Mouse (Mus musculus) common myeloid progenitor, adult 5-6 weeks (primary cell): ENCODE data around the gene Ppp4r3b. TPM values are rescaled to one million over a fixed set of nuclear protein-coding genes. Genes with fewer than 3 reads are reported as not detected.

Experiments
- ATAC-seq: replicated peaks from 2 replicates; pipeline ENCODE4 v1.8.0; 2016; ENCODE audit warnings: low read depth, mild to moderate bottlenecking, moderate TSS enrichment, inconsistent platforms; ENCODE audit not compliant: poor library complexity, severe bottlenecking
- total RNA-seq: library from RNA; stranded (forward); fragments of 200-1000, 187-1606 nt; gene quantifications from 2 replicates; pipeline ENCODE4 v1.2.3, GENCODE M21; 2017

Ppp4r3b gene
- total RNA-seq, 1 experiment from 2014 or later = 184 TPM

DNA sequence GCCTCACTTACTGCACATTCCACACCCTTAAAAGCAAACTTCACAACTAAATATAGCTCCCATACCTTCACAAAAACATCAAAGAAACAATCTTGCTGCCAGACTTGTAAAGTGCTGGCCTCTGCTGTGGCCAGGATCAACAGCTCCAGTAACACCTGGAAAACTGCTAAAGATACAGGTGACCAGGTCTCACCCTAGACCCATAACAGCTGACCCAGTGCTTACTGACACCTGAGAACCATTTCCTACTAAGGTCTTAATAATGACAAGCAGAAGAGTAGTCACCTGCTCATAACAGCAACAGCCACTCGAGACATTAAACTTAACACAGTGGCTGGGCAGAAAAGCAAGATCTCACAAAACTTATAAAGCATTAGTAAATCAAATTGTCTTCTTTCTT, 60.9 kb downstream of the Ppp4r3b start:
- no peak for ATAC-seq

DNA sequence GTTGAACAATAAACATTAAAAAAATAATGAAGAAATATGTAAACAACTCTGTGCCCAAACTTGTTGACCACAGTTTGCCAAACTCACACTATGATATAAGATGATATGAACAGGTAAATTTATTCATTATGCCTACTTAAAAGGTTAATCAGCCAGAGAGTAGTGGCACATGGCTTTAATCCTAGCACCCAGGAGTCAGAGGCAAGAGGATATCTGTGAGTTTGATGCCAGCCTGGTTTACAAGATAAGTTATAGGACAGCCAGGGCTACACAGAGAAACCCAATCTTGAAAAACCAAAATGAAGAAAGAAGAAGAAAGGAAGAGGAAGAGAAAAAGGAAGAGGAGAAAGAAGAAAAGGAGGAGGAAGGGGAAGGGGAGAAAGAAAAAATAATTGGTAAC, 64.7 kb downstream of the Ppp4r3b start:
- no peak for ATAC-seq

DNA sequence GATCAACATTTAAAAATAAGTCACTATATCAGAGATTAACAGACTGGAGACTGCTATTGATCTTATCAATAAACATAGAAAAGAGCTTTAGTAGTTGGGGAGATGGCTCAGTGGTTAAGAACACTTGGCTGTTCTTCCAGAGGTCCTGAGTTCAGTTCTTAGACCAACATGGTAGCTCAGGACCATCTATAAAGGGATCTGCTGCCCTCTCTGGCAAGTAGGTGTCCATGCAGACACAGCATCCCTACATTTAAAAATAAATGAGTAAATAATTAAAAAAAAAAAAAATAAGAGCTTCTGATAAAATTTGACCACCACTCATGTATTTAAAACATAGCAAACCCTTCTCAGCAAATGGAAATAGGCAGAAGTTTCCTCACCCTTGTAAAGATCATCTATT, 65.4 kb downstream of the Ppp4r3b start:
- no peak for ATAC-seq

GRCm38 (mm10) chr11:29238551-29238950, 65.9 kb downstream of the Ppp4r3b start:
- ATAC-seq = no peak

DNA sequence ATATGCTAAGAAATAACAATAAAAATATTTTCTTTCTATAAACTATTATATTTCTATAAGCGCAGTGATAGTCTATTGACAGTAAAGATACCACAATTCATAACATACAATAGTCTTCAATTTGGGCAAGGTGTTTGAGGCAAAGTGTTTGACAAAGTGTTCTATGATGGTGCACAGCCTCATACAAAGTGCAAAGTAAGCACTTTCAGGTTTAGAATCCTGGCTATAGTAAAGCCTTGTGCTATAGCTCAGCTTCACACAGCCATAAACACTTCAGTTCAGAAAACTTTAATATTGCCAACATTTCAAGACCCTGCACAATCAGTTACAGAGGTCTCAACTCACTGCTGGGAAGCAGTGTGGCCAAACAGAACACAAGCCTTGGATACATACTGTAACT, 66.7 kb downstream of the Ppp4r3b start:
- no peak for ATAC-seq

DNA sequence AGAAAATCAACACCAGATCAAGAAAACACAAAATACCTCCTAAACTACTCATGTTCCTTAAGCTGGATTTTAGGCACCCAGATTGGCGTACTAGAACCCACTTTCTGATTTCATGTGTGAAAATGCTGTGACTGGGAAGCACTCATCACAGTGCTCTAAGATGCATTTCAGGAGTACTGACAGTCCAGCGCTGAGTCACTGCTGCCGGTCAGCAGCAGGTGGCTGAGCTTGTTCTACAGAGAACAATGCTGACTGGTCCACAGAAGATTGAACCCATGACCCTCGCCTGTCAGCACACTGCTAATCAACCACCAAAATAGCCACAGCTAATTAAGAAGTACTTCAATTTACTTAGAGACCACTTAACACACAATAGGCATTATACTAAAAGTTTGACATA, 69.3 kb downstream of the Ppp4r3b start:
- ATAC-seq = no peak

- ATAC-seq = no peak
These were observed 73.3 kb downstream of the Ppp4r3b start for GRCm38 (mm10) chr11:29245988-29246387.

- ATAC-seq = peak; percentile 99
These were observed 74.4 kb downstream of the Ppp4r3b start, which contains the start of gene Cfap36 for GRCm38 (mm10) chr11:29246883-29247650. Gene Cfap36 (minus strand): TSS chr11:29247409.

GRCm38 (mm10) chr11:29247725-29248124, 75.0 kb downstream of the Ppp4r3b start:
- 0 out of 2 replicates have a peak, but pooled peaks have one; percentile 1 for ATAC-seq

- ATAC-seq = no peak
These were observed 75.7 kb downstream of the Ppp4r3b start for GRCm38 (mm10) chr11:29248386-29248785.

DNA sequence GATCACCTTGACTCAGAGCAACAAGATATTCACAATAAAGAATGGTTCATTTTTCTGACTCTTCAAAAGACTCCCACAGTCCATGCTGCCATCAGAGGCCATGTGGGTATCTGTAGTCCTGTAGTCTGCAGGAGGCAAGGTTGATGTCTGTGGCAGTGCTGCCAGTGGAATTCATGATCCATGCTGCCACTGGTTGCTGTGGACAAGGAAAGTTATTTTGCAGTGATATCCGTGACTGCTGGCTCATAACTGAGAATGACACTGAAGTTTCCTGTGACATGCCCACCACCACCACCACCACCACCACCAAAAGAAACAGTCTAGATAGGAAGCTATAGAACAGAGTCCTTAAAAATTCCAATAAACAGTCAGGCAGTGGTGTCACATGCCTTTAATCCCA, 82.0 kb downstream of the Ppp4r3b start:
- ATAC-seq = no peak

- ATAC-seq = peak; percentile 84
These were observed 95.1 kb downstream of the Ppp4r3b start for GRCm38 (mm10) chr11:29267824-29268223.

Other genes with a start within 250 kb of the Ppp4r3b start
- gene Pnpt1, start 42.1 kb upstream of the Ppp4r3b start, total RNA-seq = 66.4 and 69.2 TPM in 2 replicates
- gene Cfap36, start 74.5 kb downstream of the Ppp4r3b start, total RNA-seq = 55.0 and 58.5 TPM in 2 replicates
- 52.0 and 70.7 TPM in 2 replicates for gene Ccdc88a, start 200.8 kb downstream of the Ppp4r3b start, total RNA-seq